Mouse (Mus musculus): ENCODE measurements around the gene Cacna1d.

GRCm38 (mm10) chr14:30050280-30050679, 441.0 kb downstream of the Cacna1d start:
- TF ChIP-seq EP300 (optimal IDR thresholded peaks at IDR 0.05) = no peak
- TF ChIP-seq CTCF (IDR thresholded peaks at IDR 0.05; ENCODE audit: low read depth) = no peak

Measured in stomach, postnatal 0 days (tissue).